Mouse (Mus musculus) testis, adult 2 months (tissue): ENCODE results near the gene Pnisr.

Source experiments
- CTCF ChIP-seq: fragments of 200-500 bp; IDR thresholded peaks from 2 replicates; pipeline ENCODE4 v1.5.1; 2012; ENCODE audit warnings: low read depth, mild to moderate bottlenecking, inconsistent platforms, low read length, moderate library complexity; ENCODE audit not compliant: control insufficient read depth, insufficient read depth, insufficient replicate concordance
- POLR2A ChIP-seq: fragments of 200-500 bp; IDR thresholded peaks from 2 replicates; pipeline ENCODE4 v1.6.1; 2012; ENCODE audit warnings: low read depth, mild to moderate bottlenecking, inconsistent platforms, low read length, moderate library complexity; ENCODE audit not compliant: control insufficient read depth

- TF ChIP-seq POLR2A: peak; percentile 72; the same call in 1 of the 2 replicates
- no peak for TF ChIP-seq CTCF
Observed at GRCm38 (mm10) chr4:21848287-21848630, 876 bp downstream of the Pnisr start.
